15 mouse cellular contexts compared by ENCODE assay signal in genomic region chr6:37325906-37326602, GRCm38 (mm10). TPM values are rescaled to one million over a fixed set of nuclear protein-coding genes. Genes with fewer than 3 reads are reported as not detected.
A peak's percentile ranks its signal among the peaks of the same experiment; 100 is the strongest.
DNase-seq lines count a peak whose midpoint lies in the region; ATAC-seq lines count a peak whose summit lies in the region.
"Had no signal": no experiment of that assay in that cellular context is flagged by ENCODE, and none has a peak within 500 bp of the region (broad histone marks: within the 10 kb centered on the region; RNA-seq: fewer than 3 reads in every experiment).

No protein-coding gene starts in this region.

- H3K4me2 ChIP-seq in forebrain, embryonic 15.5 days (replicated peaks), result no peak overlapping the region
- H3K4me2 ChIP-seq in hindbrain, embryonic 15.5 days, result no peak overlapping the region
- no peak overlapping the region for H3K4me2 ChIP-seq in hindbrain, embryonic 11.5 days (replicated peaks; ENCODE audit: low read depth, low read length)
- H3K4me2 ChIP-seq in embryonic facial prominence, embryonic 14.5 days (ENCODE audit: low read depth, low read length), result no peak overlapping the region
- H3K4me2 ChIP-seq in midbrain, embryonic 15.5 days, result no peak overlapping the region

- no peak for ATAC-seq in forebrain, embryonic 15.5 days (replicated peaks)
- ATAC-seq in hindbrain, embryonic 15.5 days (ENCODE audit: low FRiP score, low read depth), result no peak
- no peak for ATAC-seq in hindbrain, embryonic 11.5 days (ENCODE audit: low FRiP score)
- no peak for ATAC-seq in embryonic facial prominence, embryonic 14.5 days (ENCODE audit: low read depth)
- ATAC-seq in midbrain, embryonic 15.5 days (replicated peaks), result no peak

- WGBS in forebrain, embryonic 15.5 days, result 92% methylated on average over 9 of the region's 9 CpGs
- WGBS in forebrain, embryonic 10.5 days, result 91% methylated on average over 9 of the region's 9 CpGs
- 90% methylated on average over 9 of the region's 9 CpGs for WGBS in hindbrain, embryonic 15.5 days
- WGBS in hindbrain, embryonic 11.5 days, result 92% methylated on average over 9 of the region's 9 CpGs
- WGBS in embryonic facial prominence, embryonic 14.5 days, result 96% methylated on average over 9 of the region's 9 CpGs
- 86% methylated on average over 9 of the region's 9 CpGs for WGBS in midbrain, embryonic 15.5 days

- no peak overlapping the region for H3K9ac ChIP-seq in forebrain, embryonic 15.5 days (replicated peaks)
- no peak overlapping the region for H3K9ac ChIP-seq in hindbrain, embryonic 15.5 days
- H3K9ac ChIP-seq in hindbrain, embryonic 11.5 days (ENCODE audit: low read depth, low read length), result no peak overlapping the region
- no peak overlapping the region; the same call in 1 of the 2 replicates for H3K9ac ChIP-seq in embryonic facial prominence, embryonic 14.5 days (ENCODE audit: low read depth, low read length)
- 0 out of 2 replicates have a peak overlapping the region, but pooled peaks have one; percentile 6 for H3K9ac ChIP-seq in midbrain, embryonic 15.5 days

- H3K4me1 ChIP-seq in forebrain, embryonic 15.5 days, result peaks cover 34% of the 10 kb centered on the region
- peaks cover 27% of the 10 kb centered on the region for H3K4me1 ChIP-seq in forebrain, embryonic 10.5 days
- H3K4me1 ChIP-seq in hindbrain, embryonic 15.5 days (replicated peaks), result peaks cover 44% of the 10 kb centered on the region
- peaks cover 2% of the 10 kb centered on the region; the same call in 1 of the 2 replicates for H3K4me1 ChIP-seq in hindbrain, embryonic 11.5 days (replicated peaks; ENCODE audit: control insufficient read depth, insufficient read depth, low read length)
- H3K4me1 ChIP-seq in embryonic facial prominence, embryonic 14.5 days (ENCODE audit: control insufficient read depth, insufficient read depth, low read length), result peaks cover 9% of the 10 kb centered on the region; the same call in 1 of the 2 replicates
- peaks cover 28% of the 10 kb centered on the region for H3K4me1 ChIP-seq in midbrain, embryonic 15.5 days

- no peaks in the 10 kb centered on the region for H3K27me3 ChIP-seq in forebrain, embryonic 15.5 days
- H3K27me3 ChIP-seq in forebrain, embryonic 10.5 days (ENCODE audit: poor library complexity, severe bottlenecking), result no peaks in the 10 kb centered on the region
- no peaks in the 10 kb centered on the region for H3K27me3 ChIP-seq in hindbrain, embryonic 15.5 days
- no peaks in the 10 kb centered on the region for H3K27me3 ChIP-seq in hindbrain, embryonic 11.5 days (ENCODE audit: control insufficient read depth, insufficient read depth, low read length)
- no peaks in the 10 kb centered on the region for H3K27me3 ChIP-seq in embryonic facial prominence, embryonic 14.5 days (replicated peaks; ENCODE audit: control insufficient read depth, insufficient read depth, low read length)
- no peaks in the 10 kb centered on the region for H3K27me3 ChIP-seq in midbrain, embryonic 15.5 days (replicated peaks)

- no peak for DNase-seq in forebrain, embryonic 10.5 days (ENCODE audit: extremely low spot score, low spot score)
- no peak for DNase-seq in hindbrain, embryonic 11.5 days (ENCODE audit: low spot score)
- no peak for DNase-seq in embryonic facial prominence, embryonic 14.5 days (ENCODE audit: low spot score)
- no peak for DNase-seq in natural killer cell, adult 2 months (ENCODE audit: low spot score in 2 of 2)
- no peak for DNase-seq in left cerebral cortex, postnatal 14 days (ENCODE audit: low spot score in 2 of 2)
- DNase-seq: adrenal gland, adult 8-10 months; cerebellum, adult 11-12 months; gastrocnemius, postnatal 10 days; retina, postnatal 1 day; thymus, postnatal 4 days had no signal

- H3K9me3 ChIP-seq in forebrain, embryonic 15.5 days, result no peaks in the 10 kb centered on the region
- H3K9me3 ChIP-seq in forebrain, embryonic 10.5 days, result no peaks in the 10 kb centered on the region
- no peaks in the 10 kb centered on the region for H3K9me3 ChIP-seq in hindbrain, embryonic 15.5 days
- H3K9me3 ChIP-seq in hindbrain, embryonic 11.5 days (ENCODE audit: control insufficient read depth, low read length), result no peaks in the 10 kb centered on the region
- H3K9me3 ChIP-seq in embryonic facial prominence, embryonic 14.5 days (ENCODE audit: control insufficient read depth, low read length), result no peaks in the 10 kb centered on the region
- no peaks in the 10 kb centered on the region for H3K9me3 ChIP-seq in midbrain, embryonic 15.5 days

- 0 out of 2 replicates have a peak overlapping the region, but pooled peaks have one; percentile 44 for H3K27ac ChIP-seq in forebrain, embryonic 15.5 days (replicated peaks)
- no peak overlapping the region for H3K27ac ChIP-seq in forebrain, embryonic 10.5 days
- 0 out of 2 replicates have a peak overlapping the region, but pooled peaks have one; percentile 22 for H3K27ac ChIP-seq in hindbrain, embryonic 15.5 days (replicated peaks)
- H3K27ac ChIP-seq in hindbrain, embryonic 11.5 days (ENCODE audit: low read depth, low read length), result no peak overlapping the region
- peak overlapping the region; percentile 41 for H3K27ac ChIP-seq in embryonic facial prominence, embryonic 14.5 days (replicated peaks; ENCODE audit: low read depth, low read length)
- 0 out of 2 replicates have a peak overlapping the region, but pooled peaks have one; percentile 31 for H3K27ac ChIP-seq in midbrain, embryonic 15.5 days
- H3K27ac ChIP-seq: left cerebral cortex, adult 2 months had no signal

- H3K36me3 ChIP-seq in forebrain, embryonic 15.5 days, result no peaks in the 10 kb centered on the region
- no peaks in the 10 kb centered on the region for H3K36me3 ChIP-seq in forebrain, embryonic 10.5 days (replicated peaks)
- no peaks in the 10 kb centered on the region for H3K36me3 ChIP-seq in hindbrain, embryonic 15.5 days
- no peaks in the 10 kb centered on the region for H3K36me3 ChIP-seq in hindbrain, embryonic 11.5 days (ENCODE audit: control insufficient read depth, insufficient read depth, low read length)
- peaks cover 7% of the 10 kb centered on the region; the same call in 1 of the 2 replicates for H3K36me3 ChIP-seq in embryonic facial prominence, embryonic 14.5 days (ENCODE audit: control insufficient read depth, insufficient read depth, low read length)
- no peaks in the 10 kb centered on the region for H3K36me3 ChIP-seq in midbrain, embryonic 15.5 days (replicated peaks)

- no peak overlapping the region for H3K4me3 ChIP-seq in forebrain, embryonic 15.5 days
- H3K4me3 ChIP-seq in forebrain, embryonic 10.5 days, result no peak overlapping the region
- no peak overlapping the region for H3K4me3 ChIP-seq in hindbrain, embryonic 15.5 days
- no peak overlapping the region for H3K4me3 ChIP-seq in hindbrain, embryonic 11.5 days (ENCODE audit: low read depth, low read length)
- no peak overlapping the region for H3K4me3 ChIP-seq in embryonic facial prominence, embryonic 14.5 days (ENCODE audit: low read depth, low read length)
- H3K4me3 ChIP-seq in midbrain, embryonic 15.5 days, result no peak overlapping the region
- H3K4me3 ChIP-seq: erythroblast, embryonic 14.5 days; left cerebral cortex, adult 2 months had no signal

- intact Hi-C loops in left cerebral cortex, postnatal 14 days (cut with DNase I), result no loop called here

RNA-seq across cellular contexts. Expression of gene Dgki, which starts 26.1 kb away (rescaled TPM):
- polyA plus RNA-seq in forebrain, embryonic 15.5 days (2015; fragmentation: Nextera tagmentation; extraction: Ambion mirVana), result 7.2 and 9.9 TPM in 2 replicates
- polyA plus RNA-seq in forebrain, embryonic 10.5 days (2016; fragmentation: Nextera tagmentation; extraction: Ambion mirVana), result 0.38 and 1.0 TPM in 2 replicates
- 6.7 and 7.0 TPM in 2 replicates for polyA plus RNA-seq in hindbrain, embryonic 15.5 days (2015; fragmentation: Nextera tagmentation; extraction: Ambion mirVana)
- polyA plus RNA-seq in hindbrain, embryonic 11.5 days (2014; fragmentation: Nextera tagmentation; extraction: Ambion mirVana), result 2.6 and 3.0 TPM in 2 replicates
- polyA plus RNA-seq in embryonic facial prominence, embryonic 14.5 days (2014; fragmentation: Nextera tagmentation; extraction: Ambion mirVana), result 0.92 and 1.0 TPM in 2 replicates
- polyA plus RNA-seq in midbrain, embryonic 15.5 days (2015; fragmentation: Nextera tagmentation; extraction: Ambion mirVana), result 6.9 and 8.9 TPM in 2 replicates
- total RNA-seq in left cerebral cortex, postnatal 14 days (2021), result 10 to 100 TPM; 62.4 to 68.7 TPM
- polyA plus RNA-seq: erythroblast, embryonic 14.5 days had no signal

Comparison
In these comparisons a context has a peak if more than half of its experiments do, and no peak if none do; other contexts are left out.
1. H3K27ac ChIP-seq: peak in forebrain, embryonic 15.5 days (single experiment), hindbrain, embryonic 15.5 days (single experiment), embryonic facial prominence, embryonic 14.5 days (single experiment) and midbrain, embryonic 15.5 days (single experiment); none in forebrain, embryonic 10.5 days (single experiment) and hindbrain, embryonic 11.5 days (single experiment).